Mouse (Mus musculus) kidney, postnatal 0 days (tissue): ENCODE results near the gene Gpr162. TPM values are rescaled to one million over a fixed set of nuclear protein-coding genes. Genes with fewer than 3 reads are reported as not detected.

Experiments
- ATAC-seq: fragments of 200-750 bp; cut with Nextera tagmentation; replicated peaks from 2 replicates; pipeline ENCODE4 v1.8.0; 2017; ENCODE audit warnings: low read depth, moderate number of reproducible peaks, moderate TSS enrichment, moderate library complexity; ENCODE audit not compliant: low FRiP score
- DNase-seq: peaks from one replicate; pipeline ENCODE4 v3.0.0-alpha.2; 2016; ENCODE audit warnings: low spot score
- H3K27ac ChIP-seq: fragments of 300-500 bp; sonication (generic); 2 replicates; pipeline ENCODE4 v1.5.1; 2014; ENCODE audit warnings: mild to moderate bottlenecking
- H3K27me3 ChIP-seq: fragments of 300-500 bp; sonication (generic); 2 replicates; pipeline ENCODE4 v1.6.1; 2014; ENCODE audit warnings: low read length, mixed read lengths; ENCODE audit not compliant: insufficient read depth
- H3K36me3 ChIP-seq: fragments of 300-500 bp; sonication (generic); 2 replicates; pipeline ENCODE4 v1.6.1; 2014; ENCODE audit warnings: low read length, mixed read lengths; ENCODE audit not compliant: insufficient read depth
- H3K4me1 ChIP-seq: fragments of 300-500 bp; sonication (generic); replicated peaks from 2 replicates; pipeline ENCODE4 v1.6.1; 2014; ENCODE audit warnings: antibody characterized with exemption, low read length, mixed read lengths; ENCODE audit not compliant: insufficient read depth
- H3K4me2 ChIP-seq: fragments of 300-500 bp; sonication (generic); 2 replicates; pipeline ENCODE4 v1.6.1; 2014; ENCODE audit warnings: mild to moderate bottlenecking, low read length, moderate library complexity, mixed read lengths
- H3K4me3 ChIP-seq: fragments of 300-500 bp; sonication (generic); replicated peaks from 2 replicates; pipeline ENCODE4 v1.5.1; 2014; ENCODE audit warnings: low read depth, low read length
- H3K9ac ChIP-seq: fragments of 300-500 bp; sonication (generic); 2 replicates; pipeline ENCODE4 v1.6.1; 2014; ENCODE audit warnings: low read depth, low read length
- H3K9me3 ChIP-seq: fragments of 300-500 bp; sonication (generic); replicated peaks from 2 replicates; pipeline ENCODE4 v1.6.1; 2016; ENCODE audit warnings: low read length, inconsistent platforms, mixed read lengths
- CTCF ChIP-seq: IDR thresholded peaks from 2 replicates; pipeline ENCODE4 v1.5.1; 2016; ENCODE audit warnings: antibody characterized with exemption, low read depth, mild to moderate bottlenecking, moderate library complexity
- WGBS: fragments of 180-500 bp; shearing (Covaris S2); extraction: QIAGEN DNeasy Blood & Tissue Kit; methylation state at CpG from one replicate; pipeline ENCODE4 v1.1.7; 2014; 5-methylcytosine and 5-hydroxymethylcytosine counted together
- polyA plus RNA-seq: library from polyadenylated mRNA; unstranded; fragments of >200 nt; fragmentation: Nextera tagmentation; extraction: Ambion mirVana; gene quantifications from 2 replicates; pipeline ENCODE4 v1.2.1, GENCODE M21; 2015

Gpr162 gene
- 1.5 and 2.2 TPM in 2 replicates for polyA plus RNA-seq

- TF ChIP-seq CTCF = peak; percentile 12; the same call in 1 of the 2 replicates
- DNase-seq = peak; percentile 76
- no peaks in the 10 kb centered on the region for H3K9me3 ChIP-seq
- peak within 1 kb of the TSS; percentile 38 for H3K4me3 ChIP-seq
- H3K4me2 ChIP-seq = peak within 1 kb of the TSS; percentile 71
- H3K27ac ChIP-seq = no peak within 1 kb of the TSS
- peak within 1 kb of the TSS; percentile 55 for H3K9ac ChIP-seq
- whole genome bisulfite sequencing = 1% methylated on average over 34 of the region's 43 CpGs
- peak; percentile 41 for ATAC-seq
- 0 out of 2 replicates have a peak, but pooled peaks cover 3% of the 10 kb centered on the region for H3K27me3 ChIP-seq
- H3K4me1 ChIP-seq = peaks cover 7% of the 10 kb centered on the region
- no peaks in the 10 kb centered on the region for H3K36me3 ChIP-seq
Measured at GRCm38 (mm10) chr6:124863658-124864298, at the start of gene Gpr162. Gpr162 (minus strand) TSS chr6:124863983.

DNA sequence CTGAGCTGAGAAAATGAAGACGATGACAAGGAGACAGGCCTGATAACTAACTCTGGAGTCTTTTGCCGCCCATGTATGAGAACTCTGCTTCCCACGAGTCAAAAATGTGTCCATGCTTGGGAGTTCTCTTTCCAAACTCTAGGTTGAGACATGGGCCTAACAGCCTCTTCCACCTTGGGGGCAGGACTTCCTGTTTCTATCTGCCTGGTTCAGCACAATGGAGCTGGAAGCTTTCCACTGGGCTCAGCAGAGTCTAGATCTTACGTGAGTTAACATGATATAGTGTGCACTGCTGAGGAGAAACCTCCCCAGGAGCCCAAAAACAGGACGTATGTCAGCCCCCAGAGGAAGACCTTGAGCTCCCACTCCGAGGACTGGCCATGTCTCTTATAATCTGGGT is 49.4 kb upstream of the Gpr162 start:
- H3K9ac ChIP-seq = no peak overlapping the region
- no peak overlapping the region for H3K4me2 ChIP-seq
- H3K27ac ChIP-seq = 0 out of 2 replicates have a peak overlapping the region, but pooled peaks have one; percentile 13
- H3K27me3 ChIP-seq = no peaks in the 10 kb centered on the region
- TF ChIP-seq CTCF = no peak
- DNase-seq (no peak), ATAC-seq (no peak)
- WGBS = 61% methylated on average over 6 of the region's 6 CpGs
- H3K36me3 ChIP-seq = peaks cover 20% of the 10 kb centered on the region
- H3K9me3 ChIP-seq = no peaks in the 10 kb centered on the region
- H3K4me1 ChIP-seq = peaks cover 31% of the 10 kb centered on the region
- H3K4me3 ChIP-seq = no peak overlapping the region

DNA sequence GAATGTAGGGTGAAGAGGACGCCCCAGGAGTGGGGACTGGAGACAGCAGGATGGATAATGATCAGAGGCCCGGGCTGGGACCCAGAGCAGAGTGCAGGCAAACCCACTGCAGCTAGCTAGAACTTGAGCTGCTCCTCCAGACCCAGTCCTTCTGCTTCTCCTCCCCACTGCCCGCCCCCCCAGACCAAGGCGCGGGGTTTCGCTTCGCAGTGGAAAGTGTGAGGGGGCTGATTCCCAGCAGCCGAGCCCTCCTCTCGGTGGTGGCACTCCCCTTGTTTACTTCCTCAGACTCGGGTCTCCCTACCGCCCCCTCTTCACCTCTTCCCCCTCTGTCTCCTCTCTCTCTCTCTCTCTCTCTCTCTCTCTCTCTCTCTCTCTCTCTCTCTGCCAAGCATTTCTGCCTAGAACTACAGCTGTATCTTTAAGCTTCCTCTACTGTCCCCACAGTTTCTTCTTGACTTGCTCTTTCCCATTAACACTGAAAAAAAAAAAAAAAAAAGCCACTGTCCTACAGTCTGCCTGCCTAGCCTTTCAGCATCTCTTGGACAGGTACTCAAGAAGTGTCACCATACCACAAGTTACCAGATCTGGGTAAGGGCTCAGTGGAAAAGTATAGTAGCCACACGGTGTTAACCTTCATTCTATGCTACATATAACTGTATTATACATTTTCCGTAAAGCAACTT is 47.9 kb upstream of the Gpr162 start, which contains the start of gene Lag3:
Gene Lag3 (minus strand): TSS at position 173 of the 686 bp plus-strand sequence.
- H3K9ac ChIP-seq = no peak within 1 kb of the TSS
- DNase-seq = peak; percentile 56
- no peak within 1 kb of the TSS for H3K4me3 ChIP-seq
- TF ChIP-seq CTCF = no peak
- H3K27ac ChIP-seq = no peak within 1 kb of the TSS; the same call in 1 of the 2 replicates
- peak within 1 kb of the TSS; percentile 37 for H3K4me2 ChIP-seq
- no peaks in the 10 kb centered on the region for H3K9me3 ChIP-seq
- WGBS = 21% methylated on average over 11 of the region's 13 CpGs
- H3K4me1 ChIP-seq = peaks cover 29% of the 10 kb centered on the region
- no peak for ATAC-seq
- H3K36me3 ChIP-seq = peaks cover 20% of the 10 kb centered on the region
- no peaks in the 10 kb centered on the region for H3K27me3 ChIP-seq

GRCm38 (mm10) chr6:124910032-124910431 is 46.2 kb upstream of the Gpr162 start:
- H3K4me3 ChIP-seq = no peak overlapping the region
- peak overlapping the region; percentile 37 for H3K4me2 ChIP-seq
- H3K9ac ChIP-seq = 0 out of 2 replicates have a peak overlapping the region, but pooled peaks have one; percentile 1
- H3K4me1 ChIP-seq = peaks cover 16% of the 10 kb centered on the region
- WGBS = 5% methylated on average over 32 of the region's 32 CpGs
- no peak for DNase-seq
- ATAC-seq = 0 out of 2 replicates have a peak, but pooled peaks have one; percentile 15
- no peaks in the 10 kb centered on the region for H3K27me3 ChIP-seq
- TF ChIP-seq CTCF = no peak
- no peaks in the 10 kb centered on the region for H3K9me3 ChIP-seq
- no peak overlapping the region for H3K27ac ChIP-seq
- peaks cover 19% of the 10 kb centered on the region for H3K36me3 ChIP-seq

- ATAC-seq = no peak
- Histone ChIP-seq H3K36me3 (0 out of 2 replicates have a peak, but pooled peaks cover 3% of the 10 kb centered on the region), H3K9ac (no peak overlapping the region), H3K4me1 (peaks cover 14% of the 10 kb centered on the region), H3K9me3 (no peaks in the 10 kb centered on the region), H3K4me2 (no peak overlapping the region), H3K4me3 (no peak overlapping the region), H3K27me3 (no peaks in the 10 kb centered on the region), H3K27ac (no peak overlapping the region)
- DNase-seq = no peak
- WGBS = 63% methylated on average over 1 of the region's 1 CpGs
- no peak for TF ChIP-seq CTCF
Measured at GRCm38 (mm10) chr6:124907767-124908166, 44.0 kb upstream of the Gpr162 start.
